Mouse (Mus musculus) liver, adult 2 months (tissue): ENCODE measurements at regions not wholly inside any gene's neighbourhood (a gene's known extent, or its start where the extent isn't known, plus 50 kb on each side); places are given as distances from the start of the nearest gene placed in this dataset.

Source experiments
- DNase-seq: peaks from one replicate; pipeline ENCODE4 v3.0.0-alpha.2; 2011; ENCODE audit warnings: low read depth, low spot score; ENCODE audit errors: extremely low read depth
- H3K27ac ChIP-seq: fragments of 200-500 bp; replicated peaks from 2 replicates; pipeline ENCODE4 v1.5.1; 2012; ENCODE audit warnings: low read depth, mild to moderate bottlenecking, control low read depth, inconsistent platforms, low read length; ENCODE audit not compliant: insufficient read depth
- H3K27me3 ChIP-seq: fragments of 200-500 bp; 2 replicates; pipeline ENCODE4 v1.6.1; 2012; ENCODE audit warnings: mild to moderate bottlenecking, moderate library complexity, low read length, inconsistent platforms; ENCODE audit not compliant: control insufficient read depth, insufficient read depth
- H3K36me3 ChIP-seq: fragments of 200-500 bp; 2 replicates; pipeline ENCODE4 v1.6.1; 2012; ENCODE audit warnings: low read length, inconsistent platforms; ENCODE audit not compliant: control insufficient read depth, insufficient read depth
- H3K4me1 ChIP-seq: fragments of 200-500 bp; 2 replicates; pipeline ENCODE4 v1.6.1; 2011; ENCODE audit warnings: low read length; ENCODE audit not compliant: control insufficient read depth, insufficient read depth
- H3K4me3 ChIP-seq: fragments of 200-500 bp; 2 replicates; pipeline ENCODE4 v1.5.1; 2011; ENCODE audit warnings: low read depth, mild to moderate bottlenecking, control low read depth, low read length, moderate library complexity; ENCODE audit not compliant: insufficient read depth
- H3K79me2 ChIP-seq: fragments of 200-500 bp; 2 replicates; pipeline ENCODE4 v1.6.1; 2012; ENCODE audit warnings: inconsistent platforms, mild to moderate bottlenecking, low read length, moderate library complexity; ENCODE audit not compliant: control insufficient read depth, insufficient read depth
- H3K9ac ChIP-seq: fragments of 200-500 bp; 2 replicates; pipeline ENCODE4 v1.6.1; 2012; ENCODE audit warnings: low read depth, mild to moderate bottlenecking, control low read depth, inconsistent platforms, low read length
- CTCF ChIP-seq: fragments of 200-500 bp; IDR thresholded peaks from 2 replicates; pipeline ENCODE4 v1.5.1; 2011; ENCODE audit warnings: low read depth, low read length, control low read depth
- POLR2A ChIP-seq: fragments of 200-500 bp; IDR thresholded peaks from 2 replicates; pipeline ENCODE4 v1.6.1; 2011; ENCODE audit warnings: low read length, control low read depth; ENCODE audit not compliant: insufficient read depth; ENCODE audit errors: extremely low read depth
- WGBS: fragments of 180-500 bp; shearing (Covaris S2); methylation state at CpG from one replicate; pipeline ENCODE4 v1.1.7; 2018; 5-methylcytosine and 5-hydroxymethylcytosine counted together

DNA sequence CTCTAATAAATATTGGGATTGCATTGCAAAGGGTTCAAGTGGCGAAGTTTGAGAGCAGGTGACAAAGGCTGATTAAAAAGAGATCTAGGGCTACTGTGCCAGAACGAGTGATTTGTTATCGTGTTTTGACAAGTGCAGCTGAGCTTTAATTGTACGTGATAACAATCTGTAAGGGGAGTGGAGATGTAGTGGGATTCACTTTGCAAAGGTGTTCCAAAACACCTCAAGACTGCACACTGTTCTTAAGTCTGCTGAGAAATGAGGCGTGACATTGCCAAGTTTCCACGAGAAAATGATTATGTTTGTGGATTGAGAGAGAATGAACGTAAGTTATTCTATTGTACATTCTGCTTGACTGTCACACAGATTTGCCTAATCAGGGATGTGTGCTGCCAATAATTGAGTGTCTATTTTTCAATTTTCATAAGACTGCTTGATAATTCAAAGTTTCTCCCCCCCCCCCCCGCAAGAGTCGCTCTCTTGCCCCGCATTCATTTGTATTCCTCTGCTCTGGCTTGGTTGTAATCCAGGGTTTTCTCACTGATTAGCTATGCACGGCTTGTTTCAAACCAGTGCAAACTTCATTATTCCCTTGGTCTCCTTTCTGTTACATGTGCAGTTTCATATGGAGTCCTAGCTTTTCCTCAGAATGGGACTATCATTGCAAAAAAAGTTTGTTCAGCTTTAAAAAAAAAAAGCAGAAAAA is 385.7 kb downstream of the Olfm4 start:
- TF ChIP-seq POLR2A (no peak), CTCF (no peak)
- 75% methylated on average over 11 of the region's 11 CpGs for WGBS
- Histone ChIP-seq H3K4me3 (no peak overlapping the region), H3K27ac (no peak overlapping the region), H3K4me1 (no peaks in the 10 kb centered on the region), H3K27me3 (no peaks in the 10 kb centered on the region), H3K9ac (no peak overlapping the region), H3K36me3 (no peaks in the 10 kb centered on the region), H3K79me2 (no peaks in the 10 kb centered on the region)
- no peak for DNase-seq

DNA sequence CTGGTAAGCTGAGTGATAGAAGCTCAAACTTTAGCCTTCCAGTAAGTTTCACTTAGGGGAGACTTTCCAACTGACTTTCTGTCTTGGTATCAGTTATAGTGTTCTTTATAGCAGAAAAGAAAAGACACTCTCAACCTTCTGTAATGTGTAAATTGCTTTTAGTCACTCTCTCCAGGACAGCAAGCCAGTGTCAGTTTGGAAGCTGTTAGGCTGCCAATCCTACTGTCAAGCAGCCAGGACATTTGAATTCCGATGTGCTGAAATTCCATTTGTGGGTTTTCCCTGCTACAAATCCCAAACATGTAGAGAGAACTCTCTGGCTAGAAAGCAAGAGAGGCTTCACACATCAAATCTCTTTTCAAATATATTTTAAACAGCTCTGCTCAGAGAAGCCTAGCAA is 390.4 kb downstream of the Olfm4 start:
- WGBS = 76% methylated on average over 1 of the region's 1 CpGs

DNA sequence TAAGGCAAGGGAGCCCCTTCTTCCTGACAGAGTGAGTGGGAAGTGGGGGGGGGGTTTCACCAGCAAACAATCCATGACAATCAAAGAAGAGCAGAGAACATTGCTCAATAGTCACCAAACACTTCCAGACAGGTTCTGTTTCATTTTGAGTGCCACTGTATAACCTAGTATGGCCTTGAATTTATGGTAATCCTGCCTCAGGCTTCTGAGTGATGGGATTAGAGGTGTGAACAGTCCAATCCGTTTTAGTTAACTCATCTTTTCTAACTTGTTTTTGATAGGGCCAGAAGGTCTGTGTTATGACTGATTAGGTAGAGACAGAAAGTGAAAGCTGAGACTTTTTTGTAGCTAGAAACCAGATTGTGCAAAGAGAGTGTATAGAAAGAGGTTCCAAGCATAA is 393.2 kb downstream of the Olfm4 start:
- no peak for TF ChIP-seq POLR2A
- no peaks in the 10 kb centered on the region for H3K79me2 ChIP-seq
- no peaks in the 10 kb centered on the region for H3K4me1 ChIP-seq
- H3K36me3 ChIP-seq = no peaks in the 10 kb centered on the region
- H3K4me3 ChIP-seq = no peak overlapping the region
- H3K9ac ChIP-seq = no peak overlapping the region
- H3K27me3 ChIP-seq = no peaks in the 10 kb centered on the region
- WGBS = 29% methylated on average over 1 of the region's 1 CpGs
- no peak overlapping the region for H3K27ac ChIP-seq
- DNase-seq = no peak

More for the DNA sequence above, 390.4 kb downstream of the Olfm4 start:
- no peak overlapping the region for H3K4me3 ChIP-seq
- no peak for DNase-seq
- H3K9ac ChIP-seq = no peak overlapping the region
- no peak overlapping the region for H3K27ac ChIP-seq
- no peaks in the 10 kb centered on the region for H3K27me3 ChIP-seq
- TF ChIP-seq CTCF (no peak), POLR2A (no peak)
- no peaks in the 10 kb centered on the region for H3K4me1 ChIP-seq
- H3K36me3 ChIP-seq = no peaks in the 10 kb centered on the region
- no peaks in the 10 kb centered on the region for H3K79me2 ChIP-seq

DNA sequence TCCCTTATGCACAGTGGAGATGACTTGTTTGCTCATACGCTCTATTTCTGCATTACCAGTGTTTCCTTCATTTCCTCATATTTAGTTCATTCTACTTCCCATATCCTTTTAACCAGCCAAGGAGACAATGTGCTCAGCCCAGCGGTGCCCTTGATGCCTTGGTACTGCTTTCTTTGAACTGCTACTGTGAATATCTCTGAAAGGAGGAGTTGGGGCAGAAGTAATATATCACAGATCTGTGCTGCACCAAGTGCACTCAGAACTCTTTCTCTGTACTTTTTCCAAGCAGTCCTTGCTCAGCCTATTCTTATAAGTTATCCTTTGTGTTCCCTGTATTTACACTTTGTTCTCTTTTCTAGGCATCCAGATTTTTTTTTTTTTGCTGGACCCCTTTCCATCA is 407.5 kb downstream of the Olfm4 start:
- no peak for TF ChIP-seq POLR2A
- no peak for TF ChIP-seq CTCF
- no peak overlapping the region for H3K4me3 ChIP-seq
- H3K9ac ChIP-seq = no peak overlapping the region
- H3K27ac ChIP-seq = no peak overlapping the region
- H3K4me1 ChIP-seq = no peaks in the 10 kb centered on the region
- H3K79me2 ChIP-seq = no peaks in the 10 kb centered on the region
- no peak for DNase-seq
- no peaks in the 10 kb centered on the region for H3K36me3 ChIP-seq
- H3K27me3 ChIP-seq = no peaks in the 10 kb centered on the region
- WGBS = 84% methylated on average over 2 of the region's 2 CpGs

DNA sequence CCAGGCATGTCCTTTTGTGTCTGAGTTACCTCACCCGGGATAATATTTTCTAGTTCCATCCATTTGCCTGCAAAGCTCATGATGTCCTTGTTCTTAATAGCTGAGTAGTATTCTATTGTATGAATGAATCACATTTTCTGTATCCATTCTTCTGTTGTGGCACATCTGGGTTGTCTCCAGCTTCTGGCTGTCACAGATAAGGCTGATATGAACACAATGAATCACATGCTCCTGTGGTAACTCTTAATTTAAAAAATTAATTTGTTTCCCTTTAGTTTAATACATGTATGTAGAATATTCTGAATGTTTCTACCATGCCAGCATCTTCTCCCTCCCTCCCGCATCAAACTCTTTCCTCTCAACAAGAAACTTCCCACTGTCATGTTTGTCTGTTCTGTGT is 424.4 kb downstream of the Olfm4 start:
- Histone ChIP-seq H3K27ac (no peak overlapping the region), H3K4me1 (no peaks in the 10 kb centered on the region), H3K4me3 (no peak overlapping the region), H3K36me3 (no peaks in the 10 kb centered on the region), H3K9ac (no peak overlapping the region), H3K79me2 (no peaks in the 10 kb centered on the region), H3K27me3 (no peaks in the 10 kb centered on the region)
- DNase-seq = no peak
- 92% methylated on average over 2 of the region's 2 CpGs for WGBS
- TF ChIP-seq CTCF = no peak
- TF ChIP-seq POLR2A = no peak

DNA sequence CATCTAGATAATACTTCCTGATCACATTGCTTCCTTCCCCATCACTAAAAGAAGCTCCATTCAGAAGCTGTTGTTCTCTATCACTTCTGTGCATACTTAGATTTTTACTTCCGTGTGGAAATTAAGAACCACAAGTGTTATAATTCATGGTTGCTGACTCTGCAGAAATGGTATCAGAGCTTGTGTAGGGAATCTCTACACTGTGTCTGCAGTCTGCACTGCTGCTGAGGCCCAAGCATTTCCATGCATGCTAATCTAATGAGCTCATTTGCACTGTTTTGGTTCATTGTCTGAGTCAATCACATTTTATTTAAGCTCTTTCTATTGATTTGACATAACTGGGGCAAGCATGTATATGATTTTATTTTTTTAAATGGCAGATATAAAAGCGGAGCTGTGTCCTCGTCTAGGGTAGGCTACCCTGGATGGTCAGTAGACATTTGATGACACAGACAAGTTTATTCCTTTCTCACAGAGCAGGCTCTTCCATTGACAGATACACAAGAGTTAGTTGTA is 435.0 kb downstream of the Olfm4 start:
- no peak for DNase-seq
- WGBS = 74% methylated on average over 3 of the region's 3 CpGs
- Histone ChIP-seq H3K4me1 (no peaks in the 10 kb centered on the region), H3K27me3 (no peaks in the 10 kb centered on the region), H3K27ac (no peak overlapping the region), H3K9ac (no peak overlapping the region), H3K36me3 (no peaks in the 10 kb centered on the region), H3K79me2 (no peaks in the 10 kb centered on the region), H3K4me3 (no peak overlapping the region)
- TF ChIP-seq POLR2A = no peak
